Mouse (Mus musculus) myocyte (in vitro differentiated cells): ENCODE measurements around the gene Limch1.

Experiments
- CEBPB ChIP-seq: IDR thresholded peaks from 2 replicates; pipeline ENCODE4 v1.6.1; 2011; ENCODE audit warnings: mild to moderate bottlenecking, moderate library complexity; ENCODE audit not compliant: poor library complexity, insufficient read depth, severe bottlenecking
- POLR2A ChIP-seq: IDR thresholded peaks from one replicate; pipeline ENCODE4 v1.6.1; 2011; ENCODE audit warnings: low read depth, mild to moderate bottlenecking, control low read depth, moderate library complexity; ENCODE audit not compliant: insufficient read length
- USF1 ChIP-seq: IDR thresholded peaks from one replicate; pipeline ENCODE4 v1.6.1; 2011; ENCODE audit warnings: low read depth, mild to moderate bottlenecking, control low read depth, moderate library complexity

GRCm38 (mm10) chr5:66751332-66751980 lies 5.8 kb downstream of the Limch1 start:
- TF ChIP-seq POLR2A (no peak), CEBPB (no peak), USF1 (no peak)
